Mouse (Mus musculus) forebrain, embryonic 16.5 days (tissue): ENCODE measurements around the gene Sdccag8. TPM values are rescaled to one million over a fixed set of nuclear protein-coding genes. Genes with fewer than 3 reads are reported as not detected.

Source experiments
- ATAC-seq: fragments of 200-750 bp; cut with Nextera tagmentation; 2 replicates; pipeline ENCODE4 v1.8.0; 2017; ENCODE audit warnings: mild to moderate bottlenecking, moderate library complexity
- H3K27ac ChIP-seq: fragments of 300-500 bp; sonication (generic); 2 replicates; pipeline ENCODE4 v1.5.1; 2014; ENCODE audit warnings: low read length, control low read depth
- H3K27me3 ChIP-seq: fragments of 300-500 bp; sonication (generic); replicated peaks from 2 replicates; pipeline ENCODE4 v1.6.1; 2014; ENCODE audit warnings: low read length; ENCODE audit not compliant: control insufficient read depth, insufficient read depth
- H3K36me3 ChIP-seq: fragments of 300-500 bp; sonication (generic); 2 replicates; pipeline ENCODE4 v1.6.1; 2014; ENCODE audit not compliant: control insufficient read depth, insufficient read depth
- H3K4me1 ChIP-seq: fragments of 300-500 bp; sonication (generic); replicated peaks from 2 replicates; pipeline ENCODE4 v1.6.1; 2014; ENCODE audit warnings: low read length; ENCODE audit not compliant: control insufficient read depth, insufficient read depth
- H3K4me2 ChIP-seq: fragments of 300-500 bp; sonication (generic); 2 replicates; pipeline ENCODE4 v1.6.1; 2014; ENCODE audit warnings: mild to moderate bottlenecking, low read length, control low read depth
- H3K4me3 ChIP-seq: fragments of 300-500 bp; sonication (generic); replicated peaks from 2 replicates; pipeline ENCODE4 v1.5.1; 2014; ENCODE audit warnings: mild to moderate bottlenecking, low read length, control low read depth
- H3K9ac ChIP-seq: fragments of 300-500 bp; sonication (generic); replicated peaks from 2 replicates; pipeline ENCODE4 v1.6.1; 2014; ENCODE audit warnings: low read depth, low read length, control low read depth
- H3K9me3 ChIP-seq: fragments of 300-500 bp; sonication (generic); 2 replicates; pipeline ENCODE4 v1.6.1; 2016; ENCODE audit warnings: low read length; ENCODE audit not compliant: control insufficient read depth
- WGBS: fragments of 180-500 bp; shearing (Covaris S2); extraction: QIAGEN DNeasy Blood & Tissue Kit; methylation state at CpG from one replicate; pipeline ENCODE4 v1.1.7; 2014; 5-methylcytosine and 5-hydroxymethylcytosine counted together
- polyA plus RNA-seq: library from polyadenylated mRNA; unstranded; fragments of >200 nt; fragmentation: Nextera tagmentation; extraction: Ambion mirVana; gene quantifications from 2 replicates; pipeline ENCODE4 v1.2.1, GENCODE M21; 2015

The Sdccag8 gene
- polyA plus RNA-seq, 1 experiment from 2014 or later: 34.0 TPM

GRCm38 (mm10) chr1:176943126-176943525, 128.7 kb downstream of the Sdccag8 start:
- WGBS: 91% methylated on average over 5 of the region's 5 CpGs
- Histone ChIP-seq H3K9ac (no peak overlapping the region), H3K4me3 (no peak overlapping the region), H3K4me2 (no peak overlapping the region), H3K27me3 (no peaks in the 10 kb centered on the region), H3K9me3 (no peaks in the 10 kb centered on the region), H3K27ac (0 out of 2 replicates have a peak overlapping the region, but pooled peaks have one; percentile 23), H3K4me1 (peaks cover 32% of the 10 kb centered on the region), H3K36me3 (no peaks in the 10 kb centered on the region)
- ATAC-seq: no peak

- H3K4me1 ChIP-seq: peaks cover 36% of the 10 kb centered on the region
- no peaks in the 10 kb centered on the region for H3K9me3 ChIP-seq
- WGBS: 54% methylated on average over 5 of the region's 5 CpGs
Measured at GRCm38 (mm10) chr1:176943987-176944386, 129.5 kb downstream of the Sdccag8 start.

GRCm38 (mm10) chr1:176944458-176945174, 130.2 kb downstream of the Sdccag8 start:
- 50% methylated on average over 8 of the region's 8 CpGs for WGBS
- ATAC-seq: no peak
- H3K9me3 ChIP-seq: no peaks in the 10 kb centered on the region
- no peak overlapping the region for H3K4me3 ChIP-seq
- H3K27me3 ChIP-seq: no peaks in the 10 kb centered on the region
- H3K4me2 ChIP-seq: no peak overlapping the region
- peak overlapping the region; percentile 86 for H3K27ac ChIP-seq
- peaks cover 42% of the 10 kb centered on the region for H3K4me1 ChIP-seq
- no peaks in the 10 kb centered on the region for H3K36me3 ChIP-seq
- H3K9ac ChIP-seq: no peak overlapping the region

More at GRCm38 (mm10) chr1:176943987-176944386, 129.5 kb downstream of the Sdccag8 start:
- ATAC-seq: 0 out of 2 replicates have a peak, but pooled peaks have one; percentile 3
- H3K27ac ChIP-seq: peak overlapping the region; percentile 86
- no peak overlapping the region for H3K4me2 ChIP-seq
- no peak overlapping the region for H3K9ac ChIP-seq
- H3K4me3 ChIP-seq: no peak overlapping the region
- H3K27me3 ChIP-seq: no peaks in the 10 kb centered on the region
- no peaks in the 10 kb centered on the region for H3K36me3 ChIP-seq

GRCm38 (mm10) chr1:176945175-176945540, 130.7 kb downstream of the Sdccag8 start:
- Histone ChIP-seq H3K4me1 (peaks cover 42% of the 10 kb centered on the region), H3K9ac (no peak overlapping the region), H3K27me3 (no peaks in the 10 kb centered on the region), H3K36me3 (no peaks in the 10 kb centered on the region), H3K9me3 (no peaks in the 10 kb centered on the region), H3K27ac (peak overlapping the region; percentile 86), H3K4me3 (no peak overlapping the region), H3K4me2 (no peak overlapping the region)
- 79% methylated on average over 12 of the region's 12 CpGs for WGBS
- ATAC-seq: no peak

GRCm38 (mm10) chr1:176946031-176946795, 131.8 kb downstream of the Sdccag8 start:
- ATAC-seq: peak; percentile 80
- WGBS: 12% methylated on average over 11 of the region's 11 CpGs
- peak overlapping the region; percentile 38 for H3K9ac ChIP-seq

GRCm38 (mm10) chr1:176946796-176947181, 132.3 kb downstream of the Sdccag8 start:
- Histone ChIP-seq H3K27me3 (no peaks in the 10 kb centered on the region), H3K4me3 (no peak overlapping the region), H3K27ac (peak overlapping the region; percentile 95), H3K36me3 (no peaks in the 10 kb centered on the region), H3K9me3 (no peaks in the 10 kb centered on the region), H3K4me1 (peaks cover 44% of the 10 kb centered on the region), H3K4me2 (peak overlapping the region; percentile 18), H3K9ac (peak overlapping the region; percentile 15; the same call in 1 of the 2 replicates)
- peak; percentile 80 for ATAC-seq
- WGBS: 7% methylated on average over 7 of the region's 7 CpGs

More at GRCm38 (mm10) chr1:176946031-176946795, 131.8 kb downstream of the Sdccag8 start:
- Histone ChIP-seq H3K4me1 (peaks cover 42% of the 10 kb centered on the region), H3K27ac (peak overlapping the region; percentile 95), H3K27me3 (no peaks in the 10 kb centered on the region), H3K36me3 (no peaks in the 10 kb centered on the region), H3K9me3 (no peaks in the 10 kb centered on the region), H3K4me2 (peak overlapping the region; percentile 18), H3K4me3 (no peak overlapping the region)

- peaks cover 45% of the 10 kb centered on the region for H3K4me1 ChIP-seq
- H3K27me3 ChIP-seq: no peaks in the 10 kb centered on the region
- no peaks in the 10 kb centered on the region for H3K9me3 ChIP-seq
- H3K27ac ChIP-seq: peak overlapping the region; percentile 80
- no peak overlapping the region for H3K4me3 ChIP-seq
- WGBS: 9% methylated on average over 6 of the region's 6 CpGs
- ATAC-seq: peak; percentile 27
- H3K36me3 ChIP-seq: no peaks in the 10 kb centered on the region
- H3K9ac ChIP-seq: 0 out of 2 replicates have a peak overlapping the region, but pooled peaks have one; percentile 14
- 0 out of 2 replicates have a peak overlapping the region, but pooled peaks have one; percentile 3 for H3K4me2 ChIP-seq
Measured at GRCm38 (mm10) chr1:176948861-176949260, 134.4 kb downstream of the Sdccag8 start.

GRCm38 (mm10) chr1:176949320-176949719, 134.9 kb downstream of the Sdccag8 start:
- peak; percentile 17; the same call in 1 of the 2 replicates for ATAC-seq
- no peaks in the 10 kb centered on the region for H3K36me3 ChIP-seq
- peaks cover 42% of the 10 kb centered on the region for H3K4me1 ChIP-seq
- no peak overlapping the region for H3K4me3 ChIP-seq
- H3K4me2 ChIP-seq: 0 out of 2 replicates have a peak overlapping the region, but pooled peaks have one; percentile 3
- H3K9me3 ChIP-seq: no peaks in the 10 kb centered on the region
- 0 out of 2 replicates have a peak overlapping the region, but pooled peaks have one; percentile 14 for H3K9ac ChIP-seq
- peak overlapping the region; percentile 80 for H3K27ac ChIP-seq
- WGBS: 49% methylated on average over 6 of the region's 6 CpGs
- no peaks in the 10 kb centered on the region for H3K27me3 ChIP-seq

- Histone ChIP-seq H3K36me3 (no peaks in the 10 kb centered on the region), H3K9ac (no peak overlapping the region), H3K27ac (peak overlapping the region; percentile 80), H3K4me3 (no peak overlapping the region), H3K27me3 (no peaks in the 10 kb centered on the region), H3K4me2 (no peak overlapping the region), H3K4me1 (peaks cover 36% of the 10 kb centered on the region), H3K9me3 (no peaks in the 10 kb centered on the region)
- WGBS: 89% methylated on average over 6 of the region's 6 CpGs
- ATAC-seq: no peak
Measured at GRCm38 (mm10) chr1:176950061-176950460, 135.6 kb downstream of the Sdccag8 start.
